Mouse (Mus musculus): Measurements from ENCODE around the gene Rab42. TPM values are rescaled to one million over a fixed set of nuclear protein-coding genes. Genes with fewer than 3 reads are reported as not detected.

Rab42 gene
- not detected in 2 replicates for total RNA-seq (2014; fragmentation: Nextera tagmentation)
- not detected in 2 replicates for total RNA-seq (2017)

- ATAC-seq (replicated peaks; ENCODE audit: low FRiP score, low TSS enrichment, poor library complexity, severe bottlenecking): peak; percentile 73
Measured at GRCm38 (mm10) chr4:132302939-132303479, at the start of gene Rab42. Rab42 (minus strand) TSS chr4:132303385.

GRCm38 (mm10) chr4:132352739-132353138 is 49.6 kb upstream of the Rab42 start:
- no peak for ATAC-seq (replicated peaks; ENCODE audit: low FRiP score, low TSS enrichment, poor library complexity, severe bottlenecking)

GRCm38 (mm10) chr4:132351401-132351800 is 48.2 kb upstream of the Rab42 start:
- no peak for ATAC-seq (replicated peaks; ENCODE audit: low FRiP score, low TSS enrichment, poor library complexity, severe bottlenecking)

- ATAC-seq (replicated peaks; ENCODE audit: low FRiP score, low TSS enrichment, poor library complexity, severe bottlenecking): no peak
Measured at GRCm38 (mm10) chr4:132350854-132351253, 47.7 kb upstream of the Rab42 start.

GRCm38 (mm10) chr4:132350123-132350740 is 47.0 kb upstream of the Rab42 start:
- ATAC-seq (replicated peaks; ENCODE audit: low FRiP score, low TSS enrichment, poor library complexity, severe bottlenecking): 0 out of 2 replicates have a peak, but pooled peaks have one; percentile 2

- ATAC-seq (replicated peaks; ENCODE audit: low FRiP score, low TSS enrichment, poor library complexity, severe bottlenecking): no peak
Measured at GRCm38 (mm10) chr4:132349495-132350122, 46.4 kb upstream of the Rab42 start.

- no peak for ATAC-seq (replicated peaks; ENCODE audit: low FRiP score, low TSS enrichment, poor library complexity, severe bottlenecking)
Measured at GRCm38 (mm10) chr4:132346661-132347060, 43.5 kb upstream of the Rab42 start.

- ATAC-seq (replicated peaks; ENCODE audit: low FRiP score, low TSS enrichment, poor library complexity, severe bottlenecking): no peak
Measured at GRCm38 (mm10) chr4:132346261-132346660, 43.1 kb upstream of the Rab42 start.

- ATAC-seq (replicated peaks; ENCODE audit: low FRiP score, low TSS enrichment, poor library complexity, severe bottlenecking): no peak
Measured at GRCm38 (mm10) chr4:132345843-132346212, 42.6 kb upstream of the Rab42 start.

- ATAC-seq (replicated peaks; ENCODE audit: low FRiP score, low TSS enrichment, poor library complexity, severe bottlenecking): peak; percentile 46
Measured at GRCm38 (mm10) chr4:132345135-132345842, 42.1 kb upstream of the Rab42 start.

GRCm38 (mm10) chr4:132344403-132345134 is 41.4 kb upstream of the Rab42 start:
- ATAC-seq (replicated peaks; ENCODE audit: low FRiP score, low TSS enrichment, poor library complexity, severe bottlenecking): peak; percentile 32

- no peak for ATAC-seq (replicated peaks; ENCODE audit: low FRiP score, low TSS enrichment, poor library complexity, severe bottlenecking)
Measured at GRCm38 (mm10) chr4:132341451-132341850, 38.3 kb upstream of the Rab42 start.

- ATAC-seq (replicated peaks; ENCODE audit: low FRiP score, low TSS enrichment, poor library complexity, severe bottlenecking): no peak
Measured at GRCm38 (mm10) chr4:132338943-132339342, 35.8 kb upstream of the Rab42 start.

GRCm38 (mm10) chr4:132332880-132333279 is 29.7 kb upstream of the Rab42 start:
- ATAC-seq (replicated peaks; ENCODE audit: low FRiP score, low TSS enrichment, poor library complexity, severe bottlenecking): no peak

GRCm38 (mm10) chr4:132331960-132332359 is 28.8 kb upstream of the Rab42 start:
- ATAC-seq (replicated peaks; ENCODE audit: low FRiP score, low TSS enrichment, poor library complexity, severe bottlenecking): no peak

GRCm38 (mm10) chr4:132329835-132330354 is 26.7 kb upstream of the Rab42 start:
- peak; percentile 14 for ATAC-seq (replicated peaks; ENCODE audit: low FRiP score, low TSS enrichment, poor library complexity, severe bottlenecking)

- ATAC-seq (replicated peaks; ENCODE audit: low FRiP score, low TSS enrichment, poor library complexity, severe bottlenecking): peak; percentile 96
Measured at GRCm38 (mm10) chr4:132329115-132329834, 26.1 kb upstream of the Rab42 start, which contains the start of gene Trnau1ap. Trnau1ap (minus strand) TSS chr4:132329538.

GRCm38 (mm10) chr4:132328391-132328982 is 25.3 kb upstream of the Rab42 start:
- no peak for ATAC-seq (replicated peaks; ENCODE audit: low FRiP score, low TSS enrichment, poor library complexity, severe bottlenecking)

All from megakaryocyte-erythroid progenitor cell, adult 5-6 weeks (primary cell).